Mouse (Mus musculus) heart, embryonic 16.5 days (tissue): ENCODE data around the gene Fis1. TPM values are rescaled to one million over a fixed set of nuclear protein-coding genes. Genes with fewer than 3 reads are reported as not detected.

ENCODE experiments used
- ATAC-seq: fragments of 200-750 bp; cut with Nextera tagmentation; replicated peaks from 2 replicates; pipeline ENCODE4 v1.8.0; 2017; ENCODE audit warnings: moderate number of reproducible peaks; ENCODE audit not compliant: insufficient read depth, low FRiP score; ENCODE audit errors: extremely low read depth
- H3K27ac ChIP-seq: fragments of 300-500 bp; sonication (generic); 2 replicates; pipeline ENCODE4 v1.5.1; 2014; ENCODE audit warnings: mild to moderate bottlenecking, low read length, control low read depth, moderate library complexity
- H3K27me3 ChIP-seq: fragments of 300-500 bp; sonication (generic); 2 replicates; pipeline ENCODE4 v1.6.1; 2014; ENCODE audit warnings: low read length, mixed read lengths; ENCODE audit not compliant: control insufficient read depth, insufficient read depth
- H3K36me3 ChIP-seq: fragments of 300-500 bp; sonication (generic); 2 replicates; pipeline ENCODE4 v1.6.1; 2014; ENCODE audit not compliant: control insufficient read depth, insufficient read depth
- H3K4me1 ChIP-seq: fragments of 300-500 bp; sonication (generic); 2 replicates; pipeline ENCODE4 v1.6.1; 2014; ENCODE audit warnings: low read length, mixed read lengths; ENCODE audit not compliant: control insufficient read depth, insufficient read depth
- H3K4me2 ChIP-seq: fragments of 300-500 bp; sonication (generic); 2 replicates; pipeline ENCODE4 v1.6.1; 2014; ENCODE audit warnings: low read depth, mild to moderate bottlenecking, control low read depth, low read length
- H3K4me3 ChIP-seq: fragments of 300-500 bp; sonication (generic); 2 replicates; pipeline ENCODE4 v1.5.1; 2014; ENCODE audit warnings: mild to moderate bottlenecking, control low read depth, low read length
- H3K9ac ChIP-seq: fragments of 300-500 bp; sonication (generic); 2 replicates; pipeline ENCODE4 v1.6.1; 2014; ENCODE audit warnings: low read length, control low read depth
- H3K9me3 ChIP-seq: fragments of 300-500 bp; sonication (generic); replicated peaks from 2 replicates; pipeline ENCODE4 v1.6.1; 2016; ENCODE audit warnings: low read length; ENCODE audit not compliant: control insufficient read depth
- WGBS: fragments of 180-500 bp; shearing (Covaris S2); extraction: QIAGEN DNeasy Blood & Tissue Kit; methylation state at CpG from one replicate; pipeline ENCODE4 v1.1.7; 2014; 5-methylcytosine and 5-hydroxymethylcytosine counted together
- polyA plus RNA-seq: library from polyadenylated mRNA; unstranded; fragments of >200 nt; fragmentation: Nextera tagmentation; extraction: Ambion mirVana; gene quantifications from 2 replicates; pipeline ENCODE4 v1.2.1, GENCODE M21; 2015

The Fis1 gene
- polyA plus RNA-seq, 1 experiment from 2014 or later, result 214 TPM

DNA sequence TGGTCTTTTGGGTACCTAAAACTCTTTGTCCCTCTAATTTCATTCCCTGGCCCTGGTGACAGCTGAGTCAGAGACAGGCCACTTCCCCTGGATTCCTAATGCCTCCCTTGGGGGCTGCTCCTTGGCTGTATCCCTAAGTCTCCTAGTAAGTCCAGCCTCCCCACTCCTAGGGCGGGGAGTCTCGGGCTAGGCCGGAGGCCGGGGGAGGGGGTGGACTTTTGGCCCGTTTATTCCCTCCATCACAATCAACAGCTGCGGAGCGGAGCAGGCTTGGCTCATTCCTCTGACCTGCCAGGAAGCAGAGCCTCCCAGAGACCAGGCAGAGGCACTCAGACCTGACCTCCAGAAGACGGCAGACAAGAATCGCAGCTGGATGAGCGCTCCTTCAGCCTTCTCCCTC is 14.5 kb downstream of the Fis1 start:
- 61% methylated on average over 10 of the region's 10 CpGs for WGBS
- Histone ChIP-seq H3K4me3 (no peak overlapping the region; the same call in 1 of the 2 replicates), H3K36me3 (peaks cover 19% of the 10 kb centered on the region; the same call in 1 of the 2 replicates), H3K9ac (no peak overlapping the region), H3K27ac (peak overlapping the region; percentile 80), H3K27me3 (no peaks in the 10 kb centered on the region), H3K4me2 (no peak overlapping the region), H3K9me3 (no peaks in the 10 kb centered on the region), H3K4me1 (peaks cover 27% of the 10 kb centered on the region)
- ATAC-seq, result peak; percentile 30; the same call in 1 of the 2 replicates

- Histone ChIP-seq H3K4me1 (peaks cover 16% of the 10 kb centered on the region), H3K4me3 (no peak overlapping the region), H3K9me3 (no peaks in the 10 kb centered on the region), H3K27ac (no peak overlapping the region), H3K9ac (no peak overlapping the region), H3K27me3 (no peaks in the 10 kb centered on the region), H3K4me2 (no peak overlapping the region), H3K36me3 (peaks cover 2% of the 10 kb centered on the region; the same call in 1 of the 2 replicates)
- WGBS, result 82% methylated on average over 1 of the region's 1 CpGs
- no peak for ATAC-seq
Observed at GRCm38 (mm10) chr5:136970703-136971102, 17.6 kb downstream of the Fis1 start.

DNA sequence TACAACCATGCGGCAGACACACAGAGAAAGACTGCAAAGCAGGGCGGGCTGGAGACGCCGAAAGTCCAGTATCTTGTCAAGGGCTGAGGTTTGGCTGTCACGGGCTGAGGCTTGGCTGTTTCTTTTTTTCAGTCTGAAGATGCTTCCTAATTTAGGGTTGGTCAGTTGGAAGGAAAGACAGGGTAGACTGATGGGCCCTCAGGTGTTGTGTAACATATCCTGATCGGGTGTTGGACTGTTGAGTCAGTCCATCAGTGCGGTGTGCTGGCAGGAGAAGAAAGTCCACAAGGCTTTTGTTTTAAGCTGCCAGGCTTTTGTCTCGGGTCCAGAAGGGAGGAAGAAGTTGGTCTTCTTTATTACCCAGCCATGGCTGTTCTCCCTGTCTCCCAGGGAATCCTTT is 20.6 kb downstream of the Fis1 start:
- no peaks in the 10 kb centered on the region for H3K4me1 ChIP-seq
- ATAC-seq, result no peak
- no peak overlapping the region for H3K4me2 ChIP-seq
- H3K9ac ChIP-seq, result no peak overlapping the region
- 62% methylated on average over 8 of the region's 8 CpGs for WGBS
- no peak overlapping the region for H3K4me3 ChIP-seq
- H3K27ac ChIP-seq, result no peak overlapping the region
- H3K27me3 ChIP-seq, result no peaks in the 10 kb centered on the region
- H3K9me3 ChIP-seq, result no peaks in the 10 kb centered on the region
- H3K36me3 ChIP-seq, result no peaks in the 10 kb centered on the region

- no peaks in the 10 kb centered on the region for H3K27me3 ChIP-seq
- no peaks in the 10 kb centered on the region for H3K4me1 ChIP-seq
- H3K9me3 ChIP-seq, result no peaks in the 10 kb centered on the region
- no peak overlapping the region for H3K4me3 ChIP-seq
- no peak overlapping the region for H3K27ac ChIP-seq
- WGBS, result 53% methylated on average over 4 of the region's 4 CpGs
- no peak overlapping the region for H3K4me2 ChIP-seq
- peaks cover 9% of the 10 kb centered on the region; the same call in 1 of the 2 replicates for H3K36me3 ChIP-seq
- H3K9ac ChIP-seq, result no peak overlapping the region
- ATAC-seq, result no peak
Observed at GRCm38 (mm10) chr5:136977769-136978168, 24.7 kb downstream of the Fis1 start.

DNA sequence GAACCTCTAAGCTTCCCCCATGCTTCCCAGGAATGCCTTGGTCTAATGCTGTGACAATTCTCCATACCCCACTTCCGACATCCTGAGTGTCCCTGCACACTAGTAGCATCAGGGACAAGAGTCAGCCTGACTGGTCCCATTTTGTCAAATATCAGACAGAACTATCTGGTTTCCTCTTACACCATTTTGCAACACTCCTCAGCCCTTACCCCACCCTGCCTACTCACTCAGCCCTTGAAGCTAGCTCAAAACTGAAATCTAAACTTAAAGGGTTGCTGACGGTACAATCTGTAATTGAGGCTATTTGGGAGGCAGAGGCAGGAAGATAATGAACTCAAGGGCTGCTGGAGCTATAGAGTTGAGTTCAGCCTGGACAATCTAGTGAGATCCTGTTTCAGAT is 26.7 kb downstream of the Fis1 start:
- no peak overlapping the region for H3K4me2 ChIP-seq
- no peak overlapping the region for H3K27ac ChIP-seq
- peaks cover 9% of the 10 kb centered on the region; the same call in 1 of the 2 replicates for H3K36me3 ChIP-seq
- H3K27me3 ChIP-seq, result no peaks in the 10 kb centered on the region
- WGBS, result 71% methylated on average over 2 of the region's 2 CpGs
- ATAC-seq, result no peak
- no peaks in the 10 kb centered on the region for H3K4me1 ChIP-seq
- no peak overlapping the region for H3K4me3 ChIP-seq
- no peaks in the 10 kb centered on the region for H3K9me3 ChIP-seq
- no peak overlapping the region for H3K9ac ChIP-seq

DNA sequence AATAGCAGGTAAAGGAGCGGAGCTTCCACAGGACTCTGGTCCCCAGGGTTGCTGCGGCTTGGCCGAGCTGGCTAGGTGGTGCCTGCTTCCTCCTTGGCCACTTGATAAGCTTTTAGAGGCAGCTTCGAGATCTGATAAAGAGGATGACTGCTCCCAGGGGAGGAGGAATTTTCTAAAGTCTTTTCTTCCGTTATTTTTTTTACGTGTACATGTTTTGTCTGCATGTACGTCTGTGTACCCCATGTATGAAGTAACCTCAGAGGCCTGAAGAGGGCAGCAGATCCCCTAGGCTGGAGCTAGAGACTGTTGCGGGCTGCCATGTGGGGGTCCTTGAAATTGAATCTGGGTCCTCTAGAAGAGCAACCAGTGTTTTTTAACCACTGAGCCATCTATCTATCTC is 27.9 kb downstream of the Fis1 start:
- peaks cover under 1% of the 10 kb centered on the region; the same call in 1 of the 2 replicates for H3K4me1 ChIP-seq
- no peak overlapping the region for H3K27ac ChIP-seq
- no peak overlapping the region for H3K9ac ChIP-seq
- H3K4me2 ChIP-seq, result no peak overlapping the region
- H3K27me3 ChIP-seq, result no peaks in the 10 kb centered on the region
- 86% methylated on average over 8 of the region's 8 CpGs for WGBS
- no peaks in the 10 kb centered on the region for H3K9me3 ChIP-seq
- peaks cover 9% of the 10 kb centered on the region; the same call in 1 of the 2 replicates for H3K36me3 ChIP-seq
- H3K4me3 ChIP-seq, result no peak overlapping the region
- ATAC-seq, result no peak

DNA sequence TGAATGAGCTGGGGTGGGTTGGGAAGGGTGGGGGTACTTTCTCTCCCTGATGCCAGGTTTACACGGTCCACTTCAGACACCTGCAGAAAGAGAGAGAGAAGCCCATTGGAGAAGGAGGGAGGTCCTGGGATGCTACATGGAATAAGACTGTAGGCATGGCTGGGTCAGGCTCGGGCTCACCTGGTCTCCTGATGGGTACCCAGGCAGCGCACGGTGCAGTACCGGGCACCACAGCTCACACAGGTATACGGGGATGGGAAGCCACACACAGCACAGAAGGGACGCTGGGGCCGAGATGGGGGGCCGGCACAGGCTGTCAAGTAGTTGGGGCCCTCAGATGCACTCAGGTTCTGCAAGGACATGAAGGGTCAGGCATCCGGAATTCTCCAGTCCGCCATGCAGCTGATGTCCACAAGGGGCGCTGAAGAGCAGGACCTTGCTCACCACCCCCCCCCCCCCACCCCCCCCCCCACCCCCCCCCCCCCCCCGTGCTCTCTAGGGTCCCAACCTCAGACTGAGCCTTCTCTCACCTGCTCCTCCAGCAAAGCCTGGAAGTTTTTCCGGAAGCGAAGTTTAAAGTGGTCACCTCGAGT is 29.4 kb downstream of the Fis1 start:
- Histone ChIP-seq H3K27me3 (no peaks in the 10 kb centered on the region), H3K4me1 (peaks cover 4% of the 10 kb centered on the region; the same call in 1 of the 2 replicates), H3K36me3 (peaks cover 9% of the 10 kb centered on the region; the same call in 1 of the 2 replicates), H3K9ac (no peak overlapping the region), H3K9me3 (no peaks in the 10 kb centered on the region), H3K4me2 (no peak overlapping the region), H3K4me3 (no peak overlapping the region), H3K27ac (no peak overlapping the region)
- 45% methylated on average over 15 of the region's 16 CpGs for WGBS
- ATAC-seq, result no peak

- WGBS, result 48% methylated on average over 14 of the region's 14 CpGs
- Histone ChIP-seq H3K9ac (no peak overlapping the region), H3K4me1 (peaks cover 11% of the 10 kb centered on the region), H3K9me3 (no peaks in the 10 kb centered on the region), H3K27me3 (no peaks in the 10 kb centered on the region), H3K27ac (no peak overlapping the region), H3K36me3 (peaks cover 13% of the 10 kb centered on the region; the same call in 1 of the 2 replicates), H3K4me3 (no peak overlapping the region), H3K4me2 (no peak overlapping the region)
- ATAC-seq, result no peak
Observed at GRCm38 (mm10) chr5:136984828-136985227, 31.8 kb downstream of the Fis1 start.

DNA sequence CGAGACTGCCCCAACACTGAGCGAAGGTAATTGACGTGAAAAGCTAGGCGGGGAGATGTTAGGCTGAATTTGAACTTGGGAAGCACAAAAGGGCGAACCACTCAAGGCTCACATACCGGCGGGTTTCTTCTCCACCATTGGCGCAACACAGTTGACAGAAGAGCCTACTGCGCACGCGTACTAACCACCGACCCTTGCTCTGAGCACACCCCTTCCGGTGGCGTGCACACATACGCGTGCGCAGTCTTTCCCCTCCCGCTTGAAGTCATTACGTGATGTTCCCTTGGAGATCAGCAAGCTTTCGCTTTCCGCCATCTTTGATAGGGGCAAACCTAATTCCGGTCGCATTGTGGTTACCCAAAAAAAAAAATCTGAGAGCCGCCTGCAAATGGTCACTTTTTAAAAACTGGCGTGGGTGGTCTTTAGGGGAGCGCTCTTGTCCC is 33.6 kb downstream of the Fis1 start, which contains the start of gene Plod3:
Plod3 (plus strand) TSS at position 325 of the 443 bp plus-strand sequence.
- Histone ChIP-seq H3K27ac (peak within 1 kb of the TSS; percentile 91), H3K9ac (peak within 1 kb of the TSS; percentile 92), H3K27me3 (no peaks in the 10 kb centered on the region), H3K4me2 (peak within 1 kb of the TSS; percentile 95), H3K4me3 (peak within 1 kb of the TSS; percentile 81), H3K36me3 (peaks cover 23% of the 10 kb centered on the region), H3K4me1 (peaks cover 11% of the 10 kb centered on the region), H3K9me3 (no peaks in the 10 kb centered on the region)
- 0% methylated on average over 26 of the region's 26 CpGs for WGBS
- peak; percentile 93 for ATAC-seq
